Comparison of ENCODE assay signal across 26 mouse cellular contexts in genomic region chr10:5924261-5924660, GRCm38 (mm10). TPM values are rescaled to one million over a fixed set of nuclear protein-coding genes. Genes with fewer than 3 reads are reported as not detected.
"Had no signal": no experiment of that assay in that cellular context is flagged by ENCODE, and none has a peak within 500 bp of the region (broad histone marks: within the 10 kb centered on the region; RNA-seq: fewer than 3 reads in every experiment).

No protein-coding gene starts in this region.

- H3K27me3 ChIP-seq: hindbrain, embryonic 12.5 days had no signal

- H3K4me3 ChIP-seq: gastrocnemius, adult 2 months; heart, embryonic 10.5 days; heart, embryonic 12.5 days; hindbrain, embryonic 10.5 days; hindbrain, embryonic 12.5 days; layer of hippocampus, adult 2 months; left cerebral cortex, adult 2 months; limb, embryonic 10.5 days; limb, embryonic 12.5 days; liver, embryonic 13.5 days had no signal

- H3K27ac ChIP-seq: gastrocnemius, adult 2 months; heart, embryonic 10.5 days; hindbrain, embryonic 10.5 days; hindbrain, embryonic 12.5 days; hindbrain, embryonic 14.5 days; layer of hippocampus, adult 2 months; left cerebral cortex, adult 2 months; limb, embryonic 10.5 days; limb, embryonic 12.5 days; liver, embryonic 13.5 days had no signal

- H3K36me3 ChIP-seq: heart, embryonic 10.5 days; heart, embryonic 12.5 days; hindbrain, embryonic 10.5 days; hindbrain, embryonic 12.5 days; limb, embryonic 10.5 days; limb, embryonic 12.5 days; liver, embryonic 13.5 days had no signal

- DNase-seq: gastrocnemius, adult 2 months; gastrocnemius, postnatal 10 days; gastrocnemius, postnatal 25 days; heart, adult 18-20 months; heart, postnatal 10 days; heart, postnatal 4 days; kidney, adult 18-20 months; kidney, adult 8-10 months; kidney, postnatal 10 days; kidney, postnatal 25 days; kidney, postnatal 4 days; liver; liver, embryonic 13.5 days had no signal

- ATAC-seq: hindbrain, embryonic 16.5 days; inflammation-experienced regulatory T-cells, adult 6 months; intestine, postnatal 0 days had no signal

- H3K9me3 ChIP-seq: heart, embryonic 10.5 days; heart, embryonic 12.5 days; hindbrain, embryonic 10.5 days; hindbrain, embryonic 12.5 days; limb, embryonic 10.5 days; limb, embryonic 12.5 days; liver, embryonic 13.5 days had no signal

- H3K9ac ChIP-seq: heart, embryonic 12.5 days; hindbrain, embryonic 12.5 days; hindbrain, embryonic 14.5 days; limb, embryonic 12.5 days; liver, embryonic 13.5 days had no signal

- H3K4me2 ChIP-seq: heart, embryonic 12.5 days; hindbrain, embryonic 12.5 days; hindbrain, embryonic 14.5 days; limb, embryonic 12.5 days; liver, embryonic 11.5 days; liver, embryonic 13.5 days had no signal

RNA-seq across cellular contexts. Expression of gene Rgs17, which starts 2.1 kb away (rescaled TPM):
- polyA plus RNA-seq: inflammation-experienced regulatory T-cells, adult 6 months had no signal
